Mouse (Mus musculus) E14TG2a.4 (cell line): Measurements from ENCODE around the gene Rgs8.

Source experiments
- CTCF ChIP-seq: conservative IDR thresholded peaks from 2 replicates; pipeline ENCODE4 v1.5.1; 2014; ENCODE audit warnings: low read length
- NANOG ChIP-seq: IDR thresholded peaks from 2 replicates; pipeline ENCODE4 v1.6.1; 2014; ENCODE audit warnings: borderline replicate concordance, low read length, mixed read lengths

- no peak for TF ChIP-seq CTCF
- no peak for TF ChIP-seq NANOG
These were observed 50.1 kb downstream of the Rgs8 start for GRCm38 (mm10) chr1:153702853-153703410.
